In the genomic region with DNA sequence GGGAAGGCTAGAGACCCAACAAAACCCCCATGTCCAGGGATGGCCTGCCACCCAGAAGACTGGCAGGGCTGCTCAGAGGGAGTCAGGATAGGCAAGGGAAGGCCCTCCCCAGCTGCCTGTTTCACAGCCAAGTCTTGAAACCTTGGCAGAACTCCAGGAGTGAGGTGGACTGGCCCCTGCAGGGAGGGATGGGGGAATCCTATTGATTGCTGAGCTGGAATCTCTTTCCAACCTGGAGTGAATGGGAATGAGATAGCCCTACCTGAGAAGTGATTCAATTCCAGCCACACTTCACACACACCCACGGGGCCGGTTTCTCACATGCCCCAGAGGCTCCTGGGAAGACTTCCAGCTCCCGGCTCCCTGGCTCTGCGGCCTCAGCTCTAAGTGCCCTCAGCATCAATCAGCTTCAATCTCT, we compare ENCODE assay signal across 9 mouse cellular contexts. TPM values are rescaled to one million over a fixed set of nuclear protein-coding genes. Genes with fewer than 3 reads are reported as not detected.
DNase-seq lines count a peak whose midpoint lies in the region; ATAC-seq and TF ChIP-seq lines count a peak whose summit lies in the region.
"Had no signal": no experiment of that assay in that cellular context is flagged by ENCODE, and none has a peak within 500 bp of the region (broad histone marks: within the 10 kb centered on the region; RNA-seq: fewer than 3 reads in every experiment).

No protein-coding gene starts in this region.

- peak; percentile 64 to 68 for DNase-seq in layer of hippocampus, postnatal 10 days (ENCODE audit: low spot score in 2 of 2)
- no peak for DNase-seq in layer of hippocampus, adult 11-12 months (ENCODE audit: low spot score)
- DNase-seq in cerebellum, adult 9-10 months: peak; percentile 43
- peak; percentile 74 to 79 for DNase-seq in heart, adult 18-20 months
- peak; percentile 32 for DNase-seq in kidney, adult 11 months
- peak; percentile 40 for DNase-seq in lung, postnatal 0 days (ENCODE audit: low spot score)
- DNase-seq in right cerebral cortex, postnatal 4 days: peak; percentile 27
- DNase-seq in natural killer cell, adult 2 months (ENCODE audit: low spot score in 2 of 2): no peak

- 0 out of 2 replicates have a peak, but pooled peaks have one; percentile 8 for ATAC-seq in lung, postnatal 0 days

- peaks cover 11% of the 10 kb centered on the region; the same call in 1 of the 2 replicates for H3K4me1 ChIP-seq in lung, postnatal 0 days (ENCODE audit: insufficient read depth, low read depth, low read length)

- no peak for TF ChIP-seq CTCF in lung, postnatal 0 days (IDR thresholded peaks at IDR 0.05)

- no peak for TF ChIP-seq EP300 in lung, postnatal 0 days (IDR thresholded peaks at IDR 0.05)

- WGBS in lung, postnatal 0 days: 23% methylated on average over 4 of the region's 4 CpGs

- no peaks in the 10 kb centered on the region for H3K9me3 ChIP-seq in lung, postnatal 0 days (ENCODE audit: low read length)

- no peak overlapping the region for H3K27ac ChIP-seq in lung, postnatal 0 days (ENCODE audit: low read length)
- H3K27ac ChIP-seq: macrophage had no signal

- H3K9ac ChIP-seq in lung, postnatal 0 days (replicated peaks; ENCODE audit: low read depth): no peak overlapping the region

- H3K4me3 ChIP-seq in lung, postnatal 0 days (ENCODE audit: low read depth, low read length): no peak overlapping the region

- no peaks in the 10 kb centered on the region for H3K27me3 ChIP-seq in lung, postnatal 0 days (replicated peaks; ENCODE audit: insufficient read depth, low read length)

- no peaks in the 10 kb centered on the region for H3K36me3 ChIP-seq in lung, postnatal 0 days (ENCODE audit: insufficient read depth, low read length)

- H3K4me2 ChIP-seq in lung, postnatal 0 days (replicated peaks; ENCODE audit: low read depth, low read length): no peak overlapping the region

RNA-seq across cellular contexts. Expression of a gene that starts 47.9 kb away (rescaled TPM):
- not detected for total RNA-seq in layer of hippocampus, postnatal 10 days (2021)
- not detected for total RNA-seq in heart, adult 18-20 months (2021)
- not detected in 2 replicates for polyA plus RNA-seq in lung, postnatal 0 days (2015; fragmentation: Nextera tagmentation; extraction: Ambion mirVana)
- polyA plus RNA-seq: macrophage had no signal

RNA-seq across cellular contexts. Expression of a gene that starts 57.3 kb away (rescaled TPM):
- total RNA-seq in layer of hippocampus, postnatal 10 days (2021): not detected
- not detected for total RNA-seq in heart, adult 18-20 months (2021)
- not detected in 2 replicates for polyA plus RNA-seq in lung, postnatal 0 days (2015; fragmentation: Nextera tagmentation; extraction: Ambion mirVana)
- polyA plus RNA-seq: macrophage had no signal

Comparison
In these comparisons a context has a peak if more than half of its experiments do, and no peak if none do; other contexts are left out.
1. DNase-seq: peak in layer of hippocampus, postnatal 10 days (2 of 2), cerebellum, adult 9-10 months (single experiment), heart, adult 18-20 months (2 of 2), kidney, adult 11 months (single experiment), lung, postnatal 0 days (single experiment) and right cerebral cortex, postnatal 4 days (single experiment); none in layer of hippocampus, adult 11-12 months (single experiment) and natural killer cell, adult 2 months (0 of 2).